Comparison of ENCODE assay signal across 22 mouse cellular contexts in the genomic region with DNA sequence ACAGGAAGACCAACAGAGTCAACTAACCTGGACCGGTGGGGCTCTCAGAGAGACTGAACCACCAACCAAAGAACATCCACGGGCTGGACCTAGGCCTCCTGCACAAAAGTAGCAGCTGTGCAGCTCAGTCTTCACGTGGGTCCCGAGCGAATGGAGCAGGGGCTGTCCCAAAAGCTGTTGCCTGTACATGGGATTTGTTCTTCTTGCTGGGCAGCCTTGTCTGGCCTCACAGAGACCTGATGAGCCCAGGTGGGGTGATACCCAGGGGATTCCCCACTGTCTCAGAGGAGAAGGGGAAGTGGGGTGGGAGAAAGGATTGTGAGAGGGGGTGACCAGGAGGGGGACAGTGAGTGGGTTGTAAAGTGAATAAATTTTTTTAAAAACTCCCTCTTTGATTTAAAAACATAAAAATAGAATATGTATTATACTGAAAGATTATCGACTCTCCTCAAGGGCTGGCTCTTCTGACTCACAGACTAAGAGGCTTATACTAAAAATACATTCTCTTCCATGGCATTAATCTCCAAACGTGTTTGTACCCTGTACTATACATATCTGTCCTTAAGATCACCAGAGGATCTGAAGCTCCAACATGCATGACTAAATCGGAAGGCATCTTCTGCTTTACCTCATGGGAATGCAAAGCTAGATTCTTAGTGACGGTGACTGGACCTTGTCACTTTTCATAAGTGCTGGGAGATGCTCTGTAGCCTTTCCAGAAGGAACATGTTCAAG. TPM values are rescaled to one million over a fixed set of nuclear protein-coding genes. Genes with fewer than 3 reads are reported as not detected.
"Had no signal": no experiment of that assay in that cellular context is flagged by ENCODE, and none has a peak within 500 bp of the region (broad histone marks: within the 10 kb centered on the region; RNA-seq: fewer than 3 reads in every experiment).

No protein-coding gene starts in this region.

- H3K4me3 ChIP-seq: liver, embryonic 15.5 days; midbrain, embryonic 10.5 days; midbrain, embryonic 12.5 days; myocyte; neural tube, embryonic 13.5 days; neural tube, embryonic 15.5 days; stomach, embryonic 15.5 days had no signal

- ATAC-seq: liver, postnatal 0 days; midbrain, embryonic 16.5 days had no signal

- H3K27ac ChIP-seq: liver, embryonic 15.5 days; midbrain, embryonic 10.5 days; midbrain, embryonic 12.5 days; neural tube, embryonic 13.5 days; neural tube, embryonic 15.5 days; stomach, embryonic 15.5 days; stomach, postnatal 0 days had no signal

- H3K27me3 ChIP-seq: midbrain, embryonic 12.5 days; neural tube, embryonic 13.5 days; neural tube, embryonic 15.5 days; stomach, embryonic 15.5 days had no signal

- H3K9ac ChIP-seq: liver, embryonic 15.5 days; liver, postnatal 0 days; lung, embryonic 14.5 days; midbrain, embryonic 12.5 days; neural tube, embryonic 13.5 days; neural tube, embryonic 15.5 days; stomach, embryonic 15.5 days had no signal

- DNase-seq: liver, postnatal 0 days; lung, embryonic 14.5 days; lung, postnatal 10 days; lung, postnatal 4 days; midbrain, embryonic 14.5 days; retina, postnatal 1 day; right cerebral cortex, adult 18-20 months; right cerebral cortex, postnatal 25 days; right cerebral cortex, postnatal 4 days; spleen, adult 18-20 months; thymus, adult 2 months; thymus, postnatal 25 days; thymus, postnatal 4 days had no signal

- H3K36me3 ChIP-seq: neural tube, embryonic 15.5 days; stomach, embryonic 15.5 days had no signal

- H3K4me2 ChIP-seq: liver, embryonic 15.5 days; lung, embryonic 14.5 days; midbrain, embryonic 12.5 days; neural tube, embryonic 13.5 days; neural tube, embryonic 15.5 days; stomach, embryonic 15.5 days had no signal

- H3K9me3 ChIP-seq: liver, embryonic 15.5 days; midbrain, embryonic 10.5 days; midbrain, embryonic 12.5 days; neural tube, embryonic 13.5 days; neural tube, embryonic 15.5 days; stomach, embryonic 15.5 days had no signal

RNA-seq across cellular contexts. Expression of a gene that starts 33.6 kb away (rescaled TPM):
- polyA plus RNA-seq: lung, embryonic 14.5 days; stomach, postnatal 0 days had no signal
